Mouse (Mus musculus) T-cell, adult 2 months (primary cell): ENCODE measurements around the gene Irgq.
A peak's percentile ranks its signal among the peaks of the same experiment; 100 is the strongest.

Experiments used
- DNase-seq: peaks from one replicate; pipeline ENCODE4 v3.0.0; 2022; ENCODE audit warnings: low spot score

Irgq gene

GRCm38 (mm10) chr7:24546634-24547389 lies 16.3 kb downstream of the Irgq start:
- DNase-seq: peak; percentile 99

DNA sequence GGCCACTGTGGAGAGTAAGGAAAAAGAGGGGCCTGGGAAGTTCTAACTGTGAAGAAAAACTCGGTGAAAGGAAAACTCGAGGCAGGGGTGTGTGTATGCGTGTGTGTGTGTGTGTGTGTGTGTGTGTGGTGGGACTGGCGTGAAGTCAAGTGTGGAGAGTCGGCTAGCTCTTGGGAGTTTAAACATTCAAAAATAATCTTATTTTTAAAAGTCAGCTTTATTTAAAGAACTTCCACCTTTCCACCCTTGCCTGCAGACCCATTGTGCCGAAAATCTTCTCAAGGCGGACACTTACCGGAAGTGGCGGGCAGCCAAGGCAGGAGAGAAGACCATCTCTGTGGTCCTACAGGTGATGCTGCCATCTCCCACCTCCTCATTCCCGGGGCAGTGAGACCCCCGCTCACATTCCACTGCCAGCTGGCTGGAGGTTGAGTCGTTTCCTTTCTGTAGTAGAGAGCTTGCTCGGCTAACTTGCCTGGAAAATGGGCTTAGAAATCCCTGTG lies 17.1 kb downstream of the Irgq start:
- DNase-seq: no peak

DNA sequence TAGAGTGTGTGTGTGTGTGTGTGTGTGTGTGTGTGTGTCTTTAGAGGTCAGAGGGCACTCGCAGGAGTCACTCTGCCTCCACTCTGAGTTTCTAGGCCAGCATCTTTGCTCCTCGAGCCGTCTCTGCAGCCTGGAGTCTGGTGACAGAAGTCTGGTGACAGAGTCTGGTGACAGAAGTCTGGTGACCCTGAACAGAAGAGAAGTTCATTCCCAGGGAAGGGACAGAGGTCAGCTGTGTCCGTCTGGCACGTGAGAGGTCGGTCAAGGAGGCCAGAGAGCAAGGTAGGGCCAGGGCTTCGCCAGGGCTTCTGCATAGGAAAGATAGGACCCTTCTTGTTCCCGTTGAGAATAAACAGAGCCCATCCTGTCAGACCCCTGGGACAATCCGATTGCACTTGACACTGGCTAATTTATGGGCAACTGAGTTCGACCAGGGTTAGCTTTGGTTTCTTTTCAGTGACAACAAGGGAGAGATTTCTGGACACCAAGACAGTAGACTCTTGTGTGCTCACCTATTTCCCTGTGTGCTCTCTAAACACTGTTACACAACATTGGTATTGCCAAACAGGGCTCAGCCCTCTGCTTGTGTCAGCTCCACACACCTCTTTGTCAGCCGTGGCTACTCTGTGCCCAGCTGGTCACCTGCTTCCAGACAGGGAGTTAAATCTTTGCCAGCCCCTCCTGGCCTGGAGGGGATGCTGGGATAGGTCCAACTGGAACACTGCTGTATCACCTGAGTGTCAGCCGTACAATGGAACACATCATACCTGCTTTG lies 21.7 kb downstream of the Irgq start:
- DNase-seq: no peak

- DNase-seq: no peak
Measured at GRCm38 (mm10) chr7:24555786-24556185, 25.3 kb downstream of the Irgq start.

DNA sequence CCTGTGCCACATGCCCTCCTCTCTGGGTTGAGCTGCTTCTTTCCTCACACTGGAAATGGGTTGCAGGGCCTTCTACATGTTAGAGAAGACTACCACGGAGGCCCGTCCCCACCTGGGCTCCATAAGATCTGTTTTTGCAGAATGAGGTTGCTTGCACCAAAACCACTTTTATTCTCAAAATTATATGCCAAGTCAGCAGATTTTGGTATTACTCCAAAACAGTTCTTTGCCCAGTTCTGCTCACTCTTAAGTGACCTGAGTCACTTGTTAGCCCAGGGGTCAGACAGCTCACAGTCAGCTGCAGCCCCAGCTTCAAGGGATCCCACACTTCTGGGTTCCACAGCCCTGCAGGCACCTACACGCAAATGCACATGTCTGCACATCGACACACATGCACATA lies 31.0 kb downstream of the Irgq start:
- no peak for DNase-seq

DNA sequence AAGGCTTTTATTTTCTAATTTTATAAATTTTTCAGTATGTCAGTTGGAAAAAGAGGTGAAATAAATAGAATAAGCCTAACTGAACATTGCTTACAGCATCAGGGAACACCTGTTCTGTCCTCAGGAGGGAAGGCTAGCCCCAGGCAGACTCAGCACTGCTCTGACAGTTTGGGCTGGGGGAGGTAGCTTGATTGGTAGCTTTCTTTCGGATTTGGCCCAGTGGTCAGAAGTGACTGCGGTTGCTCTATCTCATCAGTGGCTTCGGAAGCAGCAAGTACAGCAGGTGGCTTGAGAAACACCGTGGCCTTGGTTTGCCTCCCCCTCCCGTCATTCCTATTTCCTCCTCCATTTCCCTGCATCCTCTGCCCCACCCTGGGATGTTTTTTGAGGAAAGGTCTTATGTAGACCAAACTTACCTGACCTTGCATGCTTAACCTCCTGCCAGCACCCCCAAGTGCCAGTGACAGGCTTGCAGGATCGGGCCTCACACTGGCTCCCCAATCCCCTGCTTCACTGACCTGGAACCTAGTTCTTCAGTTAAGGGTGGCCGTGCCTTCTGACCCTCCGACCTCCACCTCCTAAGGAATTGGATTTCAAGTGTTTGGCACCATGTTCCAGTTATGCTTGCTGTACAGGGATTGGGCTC lies 32.8 kb downstream of the Irgq start:
- no peak for DNase-seq

- DNase-seq: no peak
Measured at GRCm38 (mm10) chr7:24563837-24564206, 33.3 kb downstream of the Irgq start.

GRCm38 (mm10) chr7:24564607-24565265 lies 34.2 kb downstream of the Irgq start:
- DNase-seq: peak; percentile 76

- no peak for DNase-seq
Measured at GRCm38 (mm10) chr7:24565627-24566026, 35.1 kb downstream of the Irgq start.

- no peak for DNase-seq
Measured at GRCm38 (mm10) chr7:24566206-24566605, 35.7 kb downstream of the Irgq start.

- DNase-seq: no peak
Measured at GRCm38 (mm10) chr7:24568512-24568911, 38.0 kb downstream of the Irgq start.

DNA sequence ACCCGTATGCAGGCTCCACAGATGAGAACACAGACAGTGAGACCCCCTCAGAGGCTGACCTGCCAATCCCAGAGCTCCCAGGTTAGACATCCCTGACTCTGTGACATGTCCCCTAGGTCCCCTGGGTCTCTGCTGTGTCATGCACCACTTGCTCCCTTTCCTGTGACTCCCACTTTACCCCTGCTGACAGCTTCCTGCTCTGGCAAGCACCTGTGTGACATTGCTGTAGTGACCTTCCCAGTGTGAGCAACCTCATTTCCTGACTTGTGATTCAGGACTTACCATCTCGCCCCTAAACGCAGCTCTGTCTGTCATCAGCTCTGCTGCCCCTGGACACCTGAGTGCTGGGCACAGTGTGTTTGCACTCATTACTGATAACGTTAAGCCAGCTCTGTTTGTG lies 40.6 kb downstream of the Irgq start:
- DNase-seq: no peak

GRCm38 (mm10) chr7:24572455-24572854 lies 42.0 kb downstream of the Irgq start:
- no peak for DNase-seq

DNA sequence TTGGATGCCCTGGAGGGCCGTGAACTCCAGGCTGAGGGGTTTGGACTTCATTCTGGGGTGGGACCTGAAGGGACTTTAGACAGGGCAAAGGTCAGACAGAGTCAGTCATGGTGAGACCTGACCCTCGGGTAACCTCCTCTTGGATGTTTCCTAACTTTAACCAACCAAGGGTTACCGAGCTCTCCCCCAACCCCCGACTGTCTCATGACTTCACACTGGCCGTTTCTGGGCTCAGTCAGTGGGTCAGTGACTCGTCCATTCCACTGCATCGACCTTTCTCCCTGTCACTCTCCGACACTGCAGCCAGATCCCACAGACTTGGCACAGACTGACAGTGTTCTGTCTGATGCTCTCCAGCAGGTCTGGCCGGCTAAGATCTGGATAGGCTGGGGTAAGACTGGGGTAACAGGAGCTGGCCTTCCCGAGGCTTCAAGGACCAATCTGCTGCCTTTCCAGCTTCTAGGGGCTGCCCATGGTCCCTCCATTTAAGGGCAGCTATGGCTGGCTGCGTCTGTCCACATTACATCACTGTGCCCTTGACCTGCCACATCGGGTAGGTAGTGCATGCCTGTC lies 43.8 kb downstream of the Irgq start:
- no peak for DNase-seq

DNA sequence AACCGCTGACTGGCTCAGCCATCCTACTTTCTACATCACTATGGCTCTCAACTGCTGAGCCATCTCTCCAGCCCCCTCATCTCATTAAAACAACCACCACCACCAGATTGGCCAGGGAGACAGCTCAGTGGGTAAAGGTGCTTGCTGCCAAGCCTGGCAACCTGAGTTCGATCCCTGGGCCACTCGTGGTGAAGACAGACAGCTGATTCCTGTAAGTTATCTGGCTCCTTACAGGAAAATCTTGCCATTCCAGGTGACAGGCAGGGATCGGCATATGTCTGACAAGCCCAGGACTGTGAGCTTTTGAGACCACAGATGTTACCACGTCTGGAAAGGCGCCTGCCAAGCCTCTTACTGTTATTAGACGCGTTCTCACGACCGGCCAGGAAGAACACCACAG lies 47.3 kb downstream of the Irgq start:
- no peak for DNase-seq

DNA sequence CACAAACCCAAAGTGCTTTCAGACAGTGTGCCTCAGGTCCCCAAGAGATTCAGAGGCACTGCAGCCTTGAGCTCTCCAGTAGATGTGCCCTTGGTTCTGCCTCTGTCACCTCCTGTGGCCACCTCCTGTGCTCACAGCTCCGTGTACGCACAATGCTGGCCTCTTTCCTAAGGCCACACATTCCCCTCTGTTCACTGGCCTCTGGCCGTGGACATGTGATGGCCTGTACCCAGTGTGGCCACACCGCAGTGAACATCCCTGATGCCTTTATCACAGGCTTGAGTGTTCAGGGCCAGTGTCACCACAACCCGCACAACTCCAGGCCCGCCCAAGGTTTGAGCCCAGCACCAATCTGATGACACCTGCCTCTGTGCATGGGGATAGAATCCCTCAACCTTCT lies 54.4 kb downstream of the Irgq start:
- no peak for DNase-seq

DNA sequence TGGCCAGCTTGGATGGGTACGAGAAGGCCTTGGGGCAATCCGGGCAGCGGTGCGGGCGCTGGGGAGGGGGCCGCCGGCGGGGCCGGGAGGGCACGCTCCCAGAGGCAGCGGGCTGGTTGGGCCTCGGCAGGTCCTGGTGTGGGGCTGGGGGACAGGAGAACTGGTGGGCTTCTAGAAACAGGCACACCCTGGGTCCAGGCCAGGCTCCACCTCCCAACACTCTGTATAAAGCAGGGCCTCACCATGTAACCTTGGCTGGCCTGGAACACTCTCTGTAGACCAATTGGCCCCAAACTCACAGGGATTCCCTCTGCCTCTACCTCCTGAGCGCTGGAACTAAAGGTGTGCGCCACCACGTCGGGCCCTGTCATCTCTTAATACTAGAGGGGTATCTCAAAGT lies 55.5 kb downstream of the Irgq start:
- DNase-seq: no peak

GRCm38 (mm10) chr7:24586828-24587227 lies 56.3 kb downstream of the Irgq start:
- no peak for DNase-seq

- no peak for DNase-seq
Measured at GRCm38 (mm10) chr7:24587330-24588105, 57.0 kb downstream of the Irgq start, which contains the start of the genes Ethe1 and Zfp575. Ethe1 (plus strand) TSS chr7:24587543. Zfp575 (minus strand) TSS chr7:24587641.
